Mouse (Mus musculus): Measurements from ENCODE around the gene Btbd9. TPM values are rescaled to one million over a fixed set of nuclear protein-coding genes. Genes with fewer than 3 reads are reported as not detected.

Gene Btbd9
- total RNA-seq, 2 experiments from 2014 or later, result 10.1 to 10.7 TPM

Other genes starting within 250 kb of the Btbd9 start
- gene Dnah8, start 47.9 kb upstream of the Btbd9 start, total RNA-seq (2021), result under 1 TPM; 0.22 to 0.74 TPM
- gene Glo1, start 50.4 kb upstream of the Btbd9 start, total RNA-seq (2021), result 100 to 1,000 TPM; 151 TPM